ENCODE assay signal across 13 mouse cellular contexts in genomic region chr12:85992838-85993234, GRCm38 (mm10).
"Had no signal": no experiment of that assay in that cellular context is flagged by ENCODE, and none has a peak within 500 bp of the region (broad histone marks: within the 10 kb centered on the region; RNA-seq: fewer than 3 reads in every experiment).

No protein-coding gene starts in this region.

- H3K27ac ChIP-seq: left cerebral cortex, adult 2 months; limb, embryonic 10.5 days; liver, embryonic 15.5 days; midbrain, embryonic 15.5 days had no signal

- H3K9me3 ChIP-seq: limb, embryonic 10.5 days; liver, embryonic 15.5 days; megakaryocyte, embryonic 14.5 days; midbrain, embryonic 15.5 days had no signal

- H3K9ac ChIP-seq: liver, embryonic 15.5 days; midbrain, embryonic 15.5 days had no signal

- H3K4me2 ChIP-seq: liver, embryonic 11.5 days; liver, embryonic 15.5 days; midbrain, embryonic 11.5 days; midbrain, embryonic 15.5 days had no signal

- H3K36me3 ChIP-seq: liver, embryonic 15.5 days; midbrain, embryonic 15.5 days had no signal

- ATAC-seq: midbrain, embryonic 15.5 days had no signal

- DNase-seq: kidney, adult 8-10 months; kidney, postnatal 25 days; lung, adult 2 months; lung, postnatal 4 days; right cerebral cortex, postnatal 14 days; thymus, postnatal 36 days had no signal

- H3K27me3 ChIP-seq: liver, embryonic 15.5 days; megakaryocyte, embryonic 14.5 days; midbrain, embryonic 15.5 days had no signal

- H3K4me3 ChIP-seq: left cerebral cortex, adult 2 months; limb, embryonic 10.5 days; liver, embryonic 15.5 days; megakaryocyte, embryonic 14.5 days; midbrain, embryonic 15.5 days had no signal

- H3K4me1 ChIP-seq: liver, embryonic 15.5 days; midbrain, embryonic 15.5 days had no signal
